Mouse (Mus musculus): Measurements from ENCODE around the gene Tbcc. TPM values are rescaled to one million over a fixed set of nuclear protein-coding genes. Genes with fewer than 3 reads are reported as not detected.

The Tbcc gene
- polyA plus RNA-seq, 1 experiment: 17.2 TPM

DNA sequence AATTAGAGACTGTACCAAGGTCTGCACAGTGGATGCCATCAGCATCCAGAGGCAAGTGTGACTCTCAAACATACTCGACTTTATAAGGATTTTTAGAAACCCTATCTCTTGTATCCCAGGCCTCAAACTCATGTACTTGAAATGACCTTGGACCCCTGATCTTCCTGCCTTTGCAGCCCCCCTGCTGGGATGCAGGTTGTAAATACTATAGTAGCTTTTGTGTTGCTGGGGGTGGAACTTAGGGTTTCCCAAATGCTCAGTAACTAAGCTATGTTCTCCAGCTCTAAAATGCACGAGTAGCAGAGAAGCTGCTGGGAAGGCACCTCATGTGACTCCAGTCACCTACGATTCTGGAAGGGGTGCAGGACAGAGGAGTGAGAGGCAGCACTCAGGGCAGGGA lies 36.5 kb downstream of the Tbcc start:
- Histone ChIP-seq H3K4me1 (ENCODE audit: control insufficient read depth, insufficient read depth, low read length) (no peaks in the 10 kb centered on the region), H3K36me3 (ENCODE audit: control insufficient read depth, insufficient read depth, low read length) (peaks cover 6% of the 10 kb centered on the region; the same call in 1 of the 2 replicates), H3K27me3 (replicated peaks; ENCODE audit: control insufficient read depth, insufficient read depth, low read length) (no peaks in the 10 kb centered on the region), H3K4me3 (ENCODE audit: insufficient read depth, low read depth, low read length) (no peak overlapping the region), H3K27ac (ENCODE audit: insufficient read depth, low read depth, low read length) (no peak overlapping the region)
- DNase-seq: no peak
- WGBS: 55% methylated on average over 3 of the region's 3 CpGs
- TF ChIP-seq CTCF (conservative IDR thresholded peaks at IDR 0.05; ENCODE audit: insufficient read depth, insufficient read length, low read depth, low read length) (no peak), POLR2A (IDR thresholded peaks at IDR 0.05; ENCODE audit: low read depth, low read length) (no peak)

DNA sequence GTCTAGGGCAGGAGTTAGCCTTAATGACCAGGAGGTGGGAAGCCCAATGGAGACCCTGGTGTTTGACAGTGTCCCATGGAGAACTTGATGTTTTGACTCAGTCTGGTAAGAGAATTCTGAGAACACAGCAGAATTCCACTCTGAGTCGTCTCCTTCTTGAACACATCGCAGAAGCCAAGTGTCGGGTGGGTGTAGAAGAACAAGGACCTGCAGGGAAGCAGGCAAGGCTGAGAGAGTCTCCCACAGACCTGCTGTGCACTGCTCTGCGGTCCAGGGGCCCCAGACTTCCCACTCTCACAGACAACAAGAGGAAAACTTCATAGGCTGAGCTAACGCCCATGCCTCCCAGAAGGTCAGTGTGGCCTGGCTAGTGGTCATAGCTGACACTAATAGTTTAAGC lies 37.3 kb downstream of the Tbcc start:
- no peak overlapping the region for H3K4me3 ChIP-seq (ENCODE audit: insufficient read depth, low read depth, low read length)
- no peak overlapping the region for H3K27ac ChIP-seq (ENCODE audit: insufficient read depth, low read depth, low read length)
- TF ChIP-seq POLR2A (IDR thresholded peaks at IDR 0.05; ENCODE audit: low read depth, low read length): no peak
- no peak for TF ChIP-seq CTCF (conservative IDR thresholded peaks at IDR 0.05; ENCODE audit: insufficient read depth, insufficient read length, low read depth, low read length)
- no peaks in the 10 kb centered on the region for H3K4me1 ChIP-seq (ENCODE audit: control insufficient read depth, insufficient read depth, low read length)
- H3K27me3 ChIP-seq (replicated peaks; ENCODE audit: control insufficient read depth, insufficient read depth, low read length): no peaks in the 10 kb centered on the region
- DNase-seq: no peak
- peaks cover 7% of the 10 kb centered on the region for H3K36me3 ChIP-seq (ENCODE audit: control insufficient read depth, insufficient read depth, low read length)
- WGBS: 92% methylated on average over 5 of the region's 5 CpGs

DNA sequence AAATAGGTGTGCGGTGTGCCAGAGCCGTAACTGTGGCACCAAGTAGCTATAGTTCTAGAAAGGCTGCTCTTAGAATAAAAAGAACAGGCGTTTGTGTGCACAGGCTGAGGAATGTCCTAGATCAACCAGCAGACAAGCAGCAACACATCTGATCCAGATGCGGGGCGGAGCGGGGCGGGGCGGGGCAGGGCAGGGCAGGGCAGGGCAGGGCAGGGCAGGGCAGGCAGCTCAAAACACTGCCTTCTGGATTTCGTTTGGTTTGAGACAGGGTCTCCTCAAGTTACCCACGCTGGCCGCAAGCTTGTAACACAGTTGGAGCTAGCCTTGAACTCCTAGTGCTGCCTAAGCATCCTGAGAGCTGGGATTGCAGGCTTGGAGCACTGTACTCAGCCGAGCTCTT lies 38.8 kb downstream of the Tbcc start:
- 80% methylated on average over 12 of the region's 12 CpGs for WGBS
- Histone ChIP-seq H3K27ac (ENCODE audit: insufficient read depth, low read depth, low read length) (no peak overlapping the region), H3K27me3 (replicated peaks; ENCODE audit: control insufficient read depth, insufficient read depth, low read length) (no peaks in the 10 kb centered on the region), H3K4me3 (ENCODE audit: insufficient read depth, low read depth, low read length) (no peak overlapping the region), H3K4me1 (ENCODE audit: control insufficient read depth, insufficient read depth, low read length) (no peaks in the 10 kb centered on the region), H3K36me3 (ENCODE audit: control insufficient read depth, insufficient read depth, low read length) (peaks cover 12% of the 10 kb centered on the region)
- TF ChIP-seq POLR2A (IDR thresholded peaks at IDR 0.05; ENCODE audit: low read depth, low read length) (no peak), CTCF (conservative IDR thresholded peaks at IDR 0.05; ENCODE audit: insufficient read depth, insufficient read length, low read depth, low read length) (no peak)
- DNase-seq: no peak

DNA sequence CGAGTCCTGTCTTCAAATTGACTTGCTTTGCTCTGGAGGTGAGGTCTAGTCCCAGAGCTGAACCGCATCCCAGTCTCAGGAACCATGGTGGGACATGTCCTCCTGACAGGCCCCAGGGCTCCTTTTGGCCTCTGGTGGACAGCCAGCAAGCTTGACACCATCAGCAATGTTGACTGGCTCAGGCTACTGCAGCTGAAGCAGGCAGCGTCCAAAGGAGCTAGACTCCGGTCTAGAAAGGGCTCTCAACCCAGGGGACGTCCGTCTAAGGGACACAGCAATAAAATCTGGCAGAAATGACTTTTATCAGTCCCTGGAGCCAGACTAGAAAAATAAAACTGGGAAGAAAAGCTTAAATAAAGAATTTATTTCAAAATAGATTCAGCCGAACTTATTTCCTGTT lies 39.4 kb downstream of the Tbcc start:
- TF ChIP-seq CTCF (conservative IDR thresholded peaks at IDR 0.05; ENCODE audit: insufficient read depth, insufficient read length, low read depth, low read length) (no peak), POLR2A (IDR thresholded peaks at IDR 0.05; ENCODE audit: low read depth, low read length) (no peak)
- Histone ChIP-seq H3K36me3 (ENCODE audit: control insufficient read depth, insufficient read depth, low read length) (peaks cover 13% of the 10 kb centered on the region), H3K27ac (ENCODE audit: insufficient read depth, low read depth, low read length) (no peak overlapping the region), H3K4me3 (ENCODE audit: insufficient read depth, low read depth, low read length) (no peak overlapping the region), H3K27me3 (replicated peaks; ENCODE audit: control insufficient read depth, insufficient read depth, low read length) (no peaks in the 10 kb centered on the region), H3K4me1 (ENCODE audit: control insufficient read depth, insufficient read depth, low read length) (no peaks in the 10 kb centered on the region)
- 71% methylated on average over 7 of the region's 7 CpGs for WGBS
- DNase-seq: peak; percentile 8

DNA sequence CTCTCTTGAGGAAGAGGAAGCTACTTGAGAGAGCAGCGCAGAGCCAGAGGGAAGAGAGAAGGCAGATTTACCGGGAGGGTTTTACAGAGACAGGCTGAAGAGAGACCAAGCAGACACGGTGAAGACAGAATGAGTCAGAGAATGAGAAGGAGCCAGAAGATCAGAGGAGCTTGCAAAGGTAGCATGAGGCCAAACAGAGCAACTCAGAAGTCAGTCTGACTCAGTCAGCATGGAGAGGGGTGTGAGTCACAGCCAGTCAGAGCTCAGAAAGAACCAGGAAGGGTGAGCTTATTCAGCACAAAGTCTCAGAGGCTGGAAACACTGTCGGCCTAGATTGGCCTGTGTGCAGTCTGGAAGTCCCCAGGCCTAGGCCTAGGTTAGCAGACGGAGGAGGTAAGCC lies 42.5 kb downstream of the Tbcc start:
- Histone ChIP-seq H3K36me3 (ENCODE audit: control insufficient read depth, insufficient read depth, low read length) (peaks cover 13% of the 10 kb centered on the region), H3K27me3 (replicated peaks; ENCODE audit: control insufficient read depth, insufficient read depth, low read length) (no peaks in the 10 kb centered on the region), H3K4me1 (ENCODE audit: control insufficient read depth, insufficient read depth, low read length) (no peaks in the 10 kb centered on the region), H3K4me3 (ENCODE audit: insufficient read depth, low read depth, low read length) (no peak overlapping the region), H3K27ac (ENCODE audit: insufficient read depth, low read depth, low read length) (no peak overlapping the region)
- TF ChIP-seq CTCF (conservative IDR thresholded peaks at IDR 0.05; ENCODE audit: insufficient read depth, insufficient read length, low read depth, low read length) (no peak), POLR2A (IDR thresholded peaks at IDR 0.05; ENCODE audit: low read depth, low read length) (no peak)
- DNase-seq: no peak
- 90% methylated on average over 5 of the region's 5 CpGs for WGBS

DNA sequence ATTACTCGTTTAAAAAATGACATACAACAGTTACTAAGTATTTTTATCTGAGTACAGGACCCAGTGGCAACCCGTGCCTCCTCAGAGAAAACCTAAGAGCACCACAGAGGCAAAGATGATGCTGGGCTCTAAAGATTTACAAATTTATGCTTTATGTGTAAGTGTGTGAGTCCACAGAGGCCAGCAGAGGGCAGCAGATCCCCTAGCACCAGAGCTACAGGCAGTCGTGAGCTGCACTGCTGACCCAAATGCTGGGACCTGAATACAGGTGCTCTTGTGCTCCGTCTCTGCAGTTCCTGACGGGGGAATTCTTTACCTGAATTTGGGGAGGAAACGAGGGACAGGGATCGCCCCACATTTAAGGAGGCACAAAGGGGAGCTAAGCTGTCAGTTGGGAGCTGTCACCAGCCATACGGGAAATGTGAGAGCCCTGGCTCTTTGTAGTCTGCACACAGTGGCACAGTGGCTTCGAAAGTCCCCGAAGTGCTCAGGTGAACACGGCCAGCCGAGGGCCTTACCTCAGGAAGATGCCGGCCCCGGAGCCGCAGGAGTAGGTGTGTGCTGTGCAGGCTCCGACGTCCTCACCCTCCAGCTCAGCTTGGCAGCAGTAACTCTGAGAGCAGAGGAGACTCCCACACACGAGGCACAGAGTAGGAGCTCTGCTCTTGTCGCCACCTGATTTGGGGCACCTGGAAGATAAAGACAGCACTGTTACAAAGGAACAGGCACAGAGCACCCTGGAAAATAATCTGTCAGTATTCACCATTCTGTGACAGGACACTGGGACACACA lies 43.3 kb downstream of the Tbcc start:
- DNase-seq: peak; percentile 62
- Histone ChIP-seq H3K4me1 (ENCODE audit: control insufficient read depth, insufficient read depth, low read length) (no peaks in the 10 kb centered on the region), H3K4me3 (ENCODE audit: insufficient read depth, low read depth, low read length) (no peak overlapping the region), H3K27me3 (replicated peaks; ENCODE audit: control insufficient read depth, insufficient read depth, low read length) (no peaks in the 10 kb centered on the region), H3K27ac (ENCODE audit: insufficient read depth, low read depth, low read length) (no peak overlapping the region), H3K36me3 (ENCODE audit: control insufficient read depth, insufficient read depth, low read length) (peaks cover 15% of the 10 kb centered on the region)
- TF ChIP-seq POLR2A (IDR thresholded peaks at IDR 0.05; ENCODE audit: low read depth, low read length) (no peak), CTCF (conservative IDR thresholded peaks at IDR 0.05; ENCODE audit: insufficient read depth, insufficient read length, low read depth, low read length) (peak; percentile 77)
- WGBS: 79% methylated on average over 19 of the region's 19 CpGs

DNA sequence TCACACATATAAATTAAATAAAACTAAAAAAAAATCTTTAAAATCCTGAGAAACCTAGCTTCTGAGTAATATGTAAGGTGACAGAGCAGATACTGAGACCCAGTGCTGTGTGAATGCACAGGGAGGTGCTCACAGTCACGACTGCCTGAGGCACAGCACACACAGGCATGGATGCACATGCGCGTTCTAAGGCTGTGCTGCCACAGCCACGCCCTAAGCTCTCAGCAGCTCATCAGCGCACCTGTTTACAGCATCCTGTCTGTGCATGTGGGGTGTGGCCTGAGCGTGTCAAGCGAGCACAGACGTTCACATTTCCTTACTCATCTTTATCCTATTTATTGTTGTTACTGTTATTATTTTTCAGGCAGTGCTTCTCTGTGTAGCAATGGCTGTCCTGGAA lies 50.0 kb downstream of the Tbcc start:
- Histone ChIP-seq H3K4me1 (ENCODE audit: control insufficient read depth, insufficient read depth, low read length) (no peaks in the 10 kb centered on the region), H3K27ac (ENCODE audit: insufficient read depth, low read depth, low read length) (no peak overlapping the region), H3K36me3 (ENCODE audit: control insufficient read depth, insufficient read depth, low read length) (peaks cover 6% of the 10 kb centered on the region), H3K4me3 (ENCODE audit: insufficient read depth, low read depth, low read length) (no peak overlapping the region), H3K27me3 (replicated peaks; ENCODE audit: control insufficient read depth, insufficient read depth, low read length) (no peaks in the 10 kb centered on the region)
- TF ChIP-seq CTCF (conservative IDR thresholded peaks at IDR 0.05; ENCODE audit: insufficient read depth, insufficient read length, low read depth, low read length) (no peak), POLR2A (IDR thresholded peaks at IDR 0.05; ENCODE audit: low read depth, low read length) (no peak)
- no peak for DNase-seq
- 92% methylated on average over 8 of the region's 8 CpGs for WGBS

Other genes starting within 250 kb of the Tbcc start
- gene Klc4, start 244.7 kb upstream of the Tbcc start, polyA plus RNA-seq (2012; rRNA removed): 60.7 and 62.8 TPM in 2 replicates
- 116 and 134 TPM in 2 replicates for gene Mrpl2, start 244.5 kb upstream of the Tbcc start, polyA plus RNA-seq (2012; rRNA removed)
- gene Cul7, start 240.3 kb upstream of the Tbcc start, polyA plus RNA-seq (2012; rRNA removed): 30.2 and 34.0 TPM in 2 replicates
- gene Rrp36, start 216.3 kb upstream of the Tbcc start, polyA plus RNA-seq (2012; rRNA removed): 37.1 and 41.1 TPM in 2 replicates
- 89.2 and 99.3 TPM in 2 replicates for gene Mea1, start 211.9 kb upstream of the Tbcc start, polyA plus RNA-seq (2012; rRNA removed)
- 88.6 and 90.6 TPM in 2 replicates for gene Klhdc3, start 209.8 kb upstream of the Tbcc start, polyA plus RNA-seq (2012; rRNA removed)
- 37.2 and 38.9 TPM in 2 replicates for gene Ppp2r5d, start 185.6 kb upstream of the Tbcc start, polyA plus RNA-seq (2012; rRNA removed)
- gene Pex6, start 179.2 kb upstream of the Tbcc start, polyA plus RNA-seq (2012; rRNA removed): 68.2 and 84.1 TPM in 2 replicates
- 54.3 and 59.7 TPM in 2 replicates for gene Gnmt, start 161.5 kb upstream of the Tbcc start, polyA plus RNA-seq (2012; rRNA removed)
- 48.3 and 51.4 TPM in 2 replicates for gene Cnpy3, start 138.5 kb upstream of the Tbcc start, polyA plus RNA-seq (2012; rRNA removed)
- gene Ptcra, start 127.0 kb upstream of the Tbcc start, polyA plus RNA-seq (2012; rRNA removed): 0.06 TPM in 1 of 2 replicates, not detected in the other
- gene 2310039H08Rik, start 118.0 kb upstream of the Tbcc start, polyA plus RNA-seq (2012; rRNA removed): 131 and 174 TPM in 2 replicates
- gene Rpl7l1, start 108.0 kb upstream of the Tbcc start, polyA plus RNA-seq (2012; rRNA removed): 30.5 and 38.4 TPM in 2 replicates
- 11.4 and 11.8 TPM in 2 replicates for gene Bicral, start 32.2 kb upstream of the Tbcc start, polyA plus RNA-seq (2012; rRNA removed)
- gene Prph2, start 19.8 kb downstream of the Tbcc start, polyA plus RNA-seq (2012; rRNA removed): not detected in 2 replicates
- gene Ubr2, start 119.9 kb downstream of the Tbcc start, polyA plus RNA-seq (2012; rRNA removed): 25.3 and 27.2 TPM in 2 replicates